Mouse (Mus musculus) left cerebral cortex, postnatal 4 days (tissue): ENCODE measurements around the gene D730048I06Rik. TPM values are rescaled to one million over a fixed set of nuclear protein-coding genes. Genes with fewer than 3 reads are reported as not detected.
"Not testable (repeated sequence)": the region's sequence is repeated elsewhere in the genome, so short reads cannot be mapped to it uniquely, and the experiment has no call there.

Experiments
- DNase-seq: peaks from one replicate; pipeline ENCODE4 v3.0.0-alpha.2; 2022
- intact Hi-C: fragments of 180-260 bp; cut with DNase I; formaldehyde crosslinking; loops from one replicate; pipeline ENCODE4 v1.15.1; 2025
- total RNA-seq, 2 experiments: library from RNA; stranded (reverse); gene quantifications; 2 replicates each; pipeline ENCODE4 v1.2.3; 2021

Gene D730048I06Rik
- not detected for total RNA-seq

- intact Hi-C loops: no loop called here
- DNase-seq: no peak
These were observed at the start of gene D730048I06Rik, which contains the start of gene Gm27235 for GRCm38 (mm10) chr9:35790001-35790400. Gene D730048I06Rik, minus strand, starts transcription at chr9:35790112. Gene Gm27235, minus strand, starts transcription at chr9:35790101.

GRCm38 (mm10) chr9:35817881-35818280, 28.0 kb upstream of the D730048I06Rik start:
- DNase-seq, intact Hi-C loops: not testable (repeated sequence)

- intact Hi-C loops: no loop called here
- no peak for DNase-seq
These were observed 8.2 kb upstream of the D730048I06Rik start for GRCm38 (mm10) chr9:35798146-35798545.

- intact Hi-C loops: no loop called here
- DNase-seq: no peak
These were observed 11.9 kb downstream of the D730048I06Rik start, which contains the start of gene Gm17727 for GRCm38 (mm10) chr9:35778009-35778408. Gene Gm17727, minus strand, starts transcription at chr9:35778109.

GRCm38 (mm10) chr9:35756843-35757242, 33.1 kb downstream of the D730048I06Rik start:
- intact Hi-C loops: no loop called here
- DNase-seq: no peak

GRCm38 (mm10) chr9:35740749-35741148, 49.2 kb downstream of the D730048I06Rik start, which contains the start of gene Gm17677:
Gene Gm17677, plus strand, starts transcription at chr9:35741049.
- no peak for DNase-seq
- intact Hi-C loops: no loop called here

Other genes starting within 250 kb of the D730048I06Rik start
- gene Ddx25, start 231.6 kb downstream of the D730048I06Rik start, total RNA-seq: 10 to 100 TPM; 17.7 to 19.0 TPM
- gene Pus3, start 231.5 kb downstream of the D730048I06Rik start, total RNA-seq: 10 to 100 TPM; 14.4 to 14.5 TPM
- gene Pate2, start 219.8 kb downstream of the D730048I06Rik start, total RNA-seq: 1 to 10 TPM; 1.4 to 2.3 TPM
- 10 to 100 TPM; 11.6 to 11.9 TPM for gene Hyls1, start 219.7 kb downstream of the D730048I06Rik start, total RNA-seq
- not detected for gene Pate4, start 178.2 kb downstream of the D730048I06Rik start, total RNA-seq
- not detected for gene Pate3, start 141.9 kb downstream of the D730048I06Rik start, total RNA-seq
- gene Pate1, start 102.7 kb downstream of the D730048I06Rik start, total RNA-seq: not detected
- not detected for gene Gm17677, start 49.1 kb downstream of the D730048I06Rik start, total RNA-seq
- gene Gm17727, start 12.0 kb downstream of the D730048I06Rik start, total RNA-seq: not detected
- not detected for gene Gm27235, start within 50 bp of the D730048I06Rik start, total RNA-seq
- not detected for gene 9230110F15Rik, start 54.0 kb upstream of the D730048I06Rik start, total RNA-seq
- under 1 TPM in 1 of 2 experiments, not detected in 1; 0.32 TPM for gene 9230113P08Rik, start 118.3 kb upstream of the D730048I06Rik start, total RNA-seq